Mouse (Mus musculus) liver, adult 2 months (tissue): Measurements from ENCODE around the gene Ooep. TPM values are rescaled to one million over a fixed set of nuclear protein-coding genes. Genes with fewer than 3 reads are reported as not detected.
"Not testable (repeated sequence)": the region's sequence is repeated elsewhere in the genome, so short reads cannot be mapped to it uniquely, and the experiment has no call there.

ENCODE experiments used
- DNase-seq: peaks from one replicate; pipeline ENCODE4 v3.0.0-alpha.2; 2011; ENCODE audit warnings: low read depth, low spot score; ENCODE audit errors: extremely low read depth
- H3K27ac ChIP-seq: fragments of 200-500 bp; replicated peaks from 2 replicates; pipeline ENCODE4 v1.5.1; 2012; ENCODE audit warnings: low read depth, mild to moderate bottlenecking, control low read depth, inconsistent platforms, low read length; ENCODE audit not compliant: insufficient read depth
- H3K27me3 ChIP-seq: fragments of 200-500 bp; 2 replicates; pipeline ENCODE4 v1.6.1; 2012; ENCODE audit warnings: mild to moderate bottlenecking, moderate library complexity, low read length, inconsistent platforms; ENCODE audit not compliant: control insufficient read depth, insufficient read depth
- H3K36me3 ChIP-seq: fragments of 200-500 bp; 2 replicates; pipeline ENCODE4 v1.6.1; 2012; ENCODE audit warnings: low read length, inconsistent platforms; ENCODE audit not compliant: control insufficient read depth, insufficient read depth
- H3K4me1 ChIP-seq: fragments of 200-500 bp; 2 replicates; pipeline ENCODE4 v1.6.1; 2011; ENCODE audit warnings: low read length; ENCODE audit not compliant: control insufficient read depth, insufficient read depth
- H3K4me3 ChIP-seq: fragments of 200-500 bp; 2 replicates; pipeline ENCODE4 v1.5.1; 2011; ENCODE audit warnings: low read depth, mild to moderate bottlenecking, control low read depth, low read length, moderate library complexity; ENCODE audit not compliant: insufficient read depth
- H3K79me2 ChIP-seq: fragments of 200-500 bp; 2 replicates; pipeline ENCODE4 v1.6.1; 2012; ENCODE audit warnings: inconsistent platforms, mild to moderate bottlenecking, low read length, moderate library complexity; ENCODE audit not compliant: control insufficient read depth, insufficient read depth
- H3K9ac ChIP-seq: fragments of 200-500 bp; 2 replicates; pipeline ENCODE4 v1.6.1; 2012; ENCODE audit warnings: low read depth, mild to moderate bottlenecking, control low read depth, inconsistent platforms, low read length
- CTCF ChIP-seq: fragments of 200-500 bp; IDR thresholded peaks from 2 replicates; pipeline ENCODE4 v1.5.1; 2011; ENCODE audit warnings: low read depth, low read length, control low read depth
- POLR2A ChIP-seq: fragments of 200-500 bp; IDR thresholded peaks from 2 replicates; pipeline ENCODE4 v1.6.1; 2011; ENCODE audit warnings: low read length, control low read depth; ENCODE audit not compliant: insufficient read depth; ENCODE audit errors: extremely low read depth
- WGBS: fragments of 180-500 bp; shearing (Covaris S2); methylation state at CpG from one replicate; pipeline ENCODE4 v1.1.7; 2018; 5-methylcytosine and 5-hydroxymethylcytosine counted together
- polyA plus RNA-seq: library from polyadenylated mRNA; depleted of rRNA; stranded (reverse); fragments of >200 nt; gene quantifications from 2 replicates; pipeline ENCODE4 v1.2.3, GENCODE M21; 2012
- total RNA-seq: library from RNA; depleted of rRNA; stranded (reverse); fragments of >200 nt; gene quantifications from 2 replicates; pipeline ENCODE4 v1.2.3, GENCODE M21; 2014

Gene Ooep
- total and polyA plus RNA-seq, 2 experiments = not detected

DNA sequence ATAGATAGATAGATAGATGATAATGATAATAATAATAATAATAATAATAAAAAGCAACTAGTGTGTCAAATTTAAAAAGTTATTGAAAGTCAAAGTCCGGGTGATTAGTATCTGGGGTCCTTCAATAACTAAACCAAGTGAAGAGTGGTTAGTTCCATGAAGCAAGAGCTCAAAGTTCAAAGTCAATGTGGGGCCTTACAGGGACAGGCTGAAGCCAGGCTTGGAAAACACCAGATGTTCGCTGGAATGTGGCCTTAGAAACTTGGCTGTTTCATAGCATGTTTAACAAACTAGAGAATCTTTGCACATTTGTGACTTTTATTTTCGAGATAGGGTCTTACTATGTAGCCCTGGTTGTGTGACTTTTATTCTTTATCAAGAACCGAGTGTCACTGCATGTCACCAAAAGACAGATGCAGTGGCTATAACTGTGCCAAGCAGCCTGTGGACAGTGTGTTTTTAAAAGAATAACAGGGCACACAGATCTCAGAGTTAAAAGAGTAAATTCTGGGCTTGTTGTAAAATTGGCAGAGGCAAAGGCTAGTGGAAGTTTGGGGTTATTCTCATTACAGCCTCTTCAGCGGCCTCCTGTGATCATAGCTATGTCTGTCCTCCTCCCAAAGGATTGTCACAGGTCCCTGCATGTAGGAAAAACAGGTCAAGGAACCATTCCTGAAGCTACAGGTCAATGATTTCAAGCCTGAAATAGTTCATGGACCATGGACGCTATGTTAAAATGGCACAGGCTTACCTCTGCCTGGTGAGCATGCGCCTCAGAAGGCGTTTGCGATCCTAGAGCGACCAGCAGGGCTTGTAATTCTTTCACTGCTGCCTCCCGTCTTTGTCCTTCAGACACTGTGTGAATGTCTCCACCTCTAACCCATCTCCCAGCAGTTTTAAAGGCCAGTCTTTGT is 23.6 kb downstream of the Ooep start:
- Histone ChIP-seq H3K79me2 (no peaks in the 10 kb centered on the region), H3K4me3 (peak overlapping the region; percentile 41), H3K9ac (peak overlapping the region; percentile 44), H3K27ac (peak overlapping the region; percentile 89), H3K36me3 (no peaks in the 10 kb centered on the region), H3K4me1 (peaks cover 4% of the 10 kb centered on the region; the same call in 1 of the 2 replicates), H3K27me3 (no peaks in the 10 kb centered on the region)
- WGBS = 33% methylated on average over 11 of the region's 11 CpGs
- peak; percentile 97 for DNase-seq
- TF ChIP-seq CTCF = no peak
- no peak for TF ChIP-seq POLR2A

DNA sequence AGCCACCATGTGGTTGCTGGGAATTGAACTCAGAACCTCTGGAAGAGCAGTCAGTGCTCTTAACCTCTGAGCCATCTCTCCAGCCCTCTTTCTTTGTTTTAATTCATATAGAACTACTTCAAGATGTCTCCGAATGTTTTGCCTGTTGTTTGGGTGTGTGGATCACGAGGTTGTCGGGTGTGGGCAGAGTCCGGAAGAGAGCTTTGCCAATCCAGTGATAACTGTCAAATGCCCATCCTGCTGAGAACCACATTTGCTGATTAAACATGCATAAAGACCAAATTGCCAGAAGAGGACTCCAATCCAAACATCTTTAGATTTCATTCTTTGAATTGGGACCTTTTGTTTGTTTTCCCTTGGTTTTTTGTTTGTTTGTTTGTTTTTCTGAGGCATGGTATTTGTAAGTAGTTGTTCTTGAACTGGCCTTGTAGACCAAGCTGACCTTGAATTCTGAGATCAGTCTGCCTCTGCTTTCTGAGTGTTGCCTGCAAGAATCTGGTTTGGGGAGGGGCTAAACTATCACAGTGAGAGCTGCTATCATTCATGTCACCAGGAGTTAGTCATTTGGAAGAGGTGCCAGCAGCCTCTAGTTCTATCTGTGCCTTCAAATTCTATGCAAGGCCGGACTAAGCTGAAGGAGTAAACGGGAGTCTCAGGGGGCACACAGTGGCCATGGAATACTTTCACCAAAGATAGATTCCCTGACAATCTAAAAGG is 26.9 kb downstream of the Ooep start:
- H3K4me3 ChIP-seq = no peak overlapping the region
- H3K9ac ChIP-seq = no peak overlapping the region
- no peak overlapping the region for H3K27ac ChIP-seq
- peaks cover 17% of the 10 kb centered on the region for H3K4me1 ChIP-seq
- H3K27me3 ChIP-seq = no peaks in the 10 kb centered on the region
- peak; percentile 47 for DNase-seq
- H3K36me3 ChIP-seq = no peaks in the 10 kb centered on the region
- TF ChIP-seq CTCF (no peak), POLR2A (no peak)
- 62% methylated on average over 6 of the region's 6 CpGs for WGBS
- no peaks in the 10 kb centered on the region for H3K79me2 ChIP-seq

DNA sequence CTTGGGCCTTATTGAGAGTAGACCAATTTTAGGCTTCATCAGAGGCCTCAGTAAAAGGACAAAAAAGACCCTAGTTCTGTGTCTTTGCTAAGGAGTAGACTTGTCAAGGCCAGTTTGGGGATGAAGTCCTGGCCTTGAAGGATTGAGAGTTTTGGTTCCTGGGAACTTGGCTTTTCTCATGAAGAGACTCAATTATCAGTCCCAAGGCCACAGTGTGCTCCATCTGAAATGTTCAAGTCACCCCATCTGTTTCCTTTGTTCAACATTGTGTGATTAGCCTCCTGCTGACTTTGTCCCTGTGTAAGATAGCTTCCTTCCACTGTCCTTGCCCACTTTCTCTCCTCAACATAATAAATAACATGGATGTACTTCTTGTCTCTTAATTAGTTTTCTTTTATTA is 28.5 kb downstream of the Ooep start:
- peaks cover 18% of the 10 kb centered on the region for H3K4me1 ChIP-seq
- H3K27ac ChIP-seq, H3K9ac ChIP-seq, H3K27me3 ChIP-seq, DNase-seq, H3K79me2 ChIP-seq, H3K36me3 ChIP-seq, H3K4me3 ChIP-seq: not testable (repeated sequence)

DNA sequence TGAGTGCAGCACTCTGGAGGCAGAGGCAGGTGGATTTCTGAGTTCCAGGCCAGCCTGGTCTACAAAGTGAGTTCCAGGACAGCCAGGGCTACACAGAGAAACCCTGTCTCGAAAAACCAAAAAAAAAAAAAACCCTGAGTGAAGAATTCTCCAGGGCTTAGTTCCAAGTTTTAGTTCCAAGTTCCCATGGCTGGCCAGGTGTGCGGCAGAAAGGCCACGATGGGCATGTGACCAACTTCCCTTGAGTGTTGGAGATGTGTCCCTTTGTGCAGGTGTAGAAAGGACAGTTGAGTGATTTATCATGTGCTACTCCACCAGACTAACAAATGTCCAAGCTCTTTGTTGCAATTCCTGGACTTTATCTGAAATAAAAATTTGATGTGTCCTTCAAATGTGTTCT is 29.4 kb downstream of the Ooep start:
- not testable (repeated sequence) for H3K36me3 ChIP-seq, H3K79me2 ChIP-seq, H3K9ac ChIP-seq, H3K27me3 ChIP-seq, H3K4me3 ChIP-seq
- Histone ChIP-seq H3K27ac (peak overlapping the region; percentile 75), H3K4me1 (peaks cover 19% of the 10 kb centered on the region)
- peak; percentile 78 for DNase-seq
- 18% methylated on average over 3 of the region's 3 CpGs for WGBS

DNA sequence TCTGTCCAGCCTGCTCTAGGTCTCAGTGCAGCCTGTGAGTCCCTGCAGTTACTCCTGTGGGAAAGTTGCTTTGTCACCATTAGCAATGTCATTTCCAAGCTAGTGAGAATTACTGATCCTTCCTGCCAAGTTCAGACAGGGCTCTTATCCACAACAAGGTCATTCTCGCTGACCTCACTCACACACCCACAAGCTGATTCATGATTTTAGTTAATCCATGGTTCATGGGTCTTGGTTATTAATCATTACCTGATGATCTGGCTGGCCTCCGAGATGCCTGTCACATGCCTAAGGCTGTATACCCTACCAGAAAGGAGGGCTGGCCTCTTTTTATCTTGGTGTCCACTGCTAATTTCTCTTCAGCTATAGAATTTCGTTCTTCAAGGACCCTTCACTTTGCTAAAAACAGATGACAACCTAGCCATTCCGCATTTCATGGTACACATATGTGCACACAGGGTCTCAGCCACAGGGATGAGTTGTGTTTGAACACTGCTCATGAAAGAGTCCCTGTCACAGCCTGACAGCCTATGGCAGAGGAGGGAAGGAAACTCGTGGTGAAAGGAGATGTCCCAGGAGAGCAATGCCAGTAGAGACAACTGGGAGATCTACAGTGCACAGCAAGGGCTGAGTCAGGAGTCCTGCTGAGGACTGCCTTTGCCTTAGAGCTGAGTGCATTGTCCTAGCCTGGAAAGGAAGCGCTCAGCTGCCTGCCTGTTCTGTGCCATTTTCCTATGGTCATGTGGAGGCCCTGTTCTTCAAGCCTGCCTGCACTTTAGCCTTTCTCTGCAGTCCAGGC is 30.1 kb downstream of the Ooep start:
- Histone ChIP-seq H3K27ac (peak overlapping the region; percentile 75), H3K9ac (peak overlapping the region; percentile 12; the same call in 1 of the 2 replicates), H3K4me1 (peaks cover 19% of the 10 kb centered on the region)
- H3K79me2 ChIP-seq, H3K36me3 ChIP-seq, H3K27me3 ChIP-seq, H3K4me3 ChIP-seq: not testable (repeated sequence)
- 31% methylated on average over 6 of the region's 6 CpGs for WGBS
- DNase-seq = peak; percentile 99
